Mouse (Mus musculus): ENCODE results near the gene Pdzd2.

The Pdzd2 gene

DNA sequence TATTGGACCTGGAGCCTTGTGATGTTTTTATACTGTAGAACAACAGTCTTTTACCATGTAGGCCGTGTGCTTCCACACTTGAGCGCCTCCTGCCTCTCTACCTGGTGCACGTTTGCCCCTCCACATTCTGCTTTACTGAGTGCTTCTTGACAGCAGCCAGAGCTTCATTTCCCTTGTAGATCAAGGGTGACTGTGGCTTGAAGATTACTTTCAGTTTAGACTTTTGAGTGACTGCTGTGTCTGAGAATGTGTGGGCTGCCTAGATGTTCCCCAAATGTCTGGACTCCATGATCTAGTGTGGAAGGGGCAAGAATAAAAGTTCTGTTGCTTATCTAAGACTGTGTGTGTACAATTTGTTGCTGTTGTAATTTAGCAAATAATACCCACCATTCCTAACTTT is 390.8 kb downstream of the Pdzd2 start:
- DNase-seq (ENCODE audit: low spot score) = peak; percentile 42

DNA sequence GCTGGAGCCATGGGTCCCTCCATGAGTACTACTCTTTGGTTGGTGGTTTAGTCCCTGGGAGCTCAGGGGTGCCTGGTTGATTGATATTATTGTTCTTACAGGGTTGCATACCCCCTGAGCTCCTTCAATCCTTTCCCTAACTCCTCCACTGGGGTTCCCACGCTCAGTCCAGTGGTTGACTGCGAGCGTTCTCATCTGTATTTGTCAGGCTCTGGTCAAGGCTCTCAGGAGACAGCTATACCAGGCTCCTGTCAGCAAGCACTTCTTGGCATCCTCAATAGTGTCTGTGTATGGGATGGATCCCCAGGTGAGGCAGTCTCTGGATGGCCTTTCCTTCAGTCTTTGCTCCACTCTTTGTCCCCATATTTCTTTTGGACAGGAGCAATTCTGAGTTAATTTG is 392.8 kb downstream of the Pdzd2 start:
- DNase-seq (ENCODE audit: low spot score) = no peak

DNA sequence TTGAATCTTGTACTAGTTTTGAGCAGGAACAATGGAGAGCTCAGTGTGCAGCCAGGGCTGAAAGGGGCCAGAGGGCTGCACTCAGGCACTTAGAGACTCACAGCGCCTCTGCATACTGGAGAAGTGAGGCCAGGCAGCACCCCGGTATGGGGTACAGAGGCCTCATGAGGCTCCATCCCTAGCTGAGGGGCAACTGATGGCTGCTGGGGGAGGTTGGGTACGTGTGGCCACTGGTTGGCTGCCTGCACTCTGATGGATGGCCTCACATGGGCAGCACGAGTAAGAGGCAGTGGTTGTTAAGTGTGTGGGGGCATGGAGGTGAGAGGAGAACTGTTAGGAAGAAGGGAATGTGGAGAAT is 398.3 kb downstream of the Pdzd2 start:
- no peak for DNase-seq (ENCODE audit: low spot score)

DNA sequence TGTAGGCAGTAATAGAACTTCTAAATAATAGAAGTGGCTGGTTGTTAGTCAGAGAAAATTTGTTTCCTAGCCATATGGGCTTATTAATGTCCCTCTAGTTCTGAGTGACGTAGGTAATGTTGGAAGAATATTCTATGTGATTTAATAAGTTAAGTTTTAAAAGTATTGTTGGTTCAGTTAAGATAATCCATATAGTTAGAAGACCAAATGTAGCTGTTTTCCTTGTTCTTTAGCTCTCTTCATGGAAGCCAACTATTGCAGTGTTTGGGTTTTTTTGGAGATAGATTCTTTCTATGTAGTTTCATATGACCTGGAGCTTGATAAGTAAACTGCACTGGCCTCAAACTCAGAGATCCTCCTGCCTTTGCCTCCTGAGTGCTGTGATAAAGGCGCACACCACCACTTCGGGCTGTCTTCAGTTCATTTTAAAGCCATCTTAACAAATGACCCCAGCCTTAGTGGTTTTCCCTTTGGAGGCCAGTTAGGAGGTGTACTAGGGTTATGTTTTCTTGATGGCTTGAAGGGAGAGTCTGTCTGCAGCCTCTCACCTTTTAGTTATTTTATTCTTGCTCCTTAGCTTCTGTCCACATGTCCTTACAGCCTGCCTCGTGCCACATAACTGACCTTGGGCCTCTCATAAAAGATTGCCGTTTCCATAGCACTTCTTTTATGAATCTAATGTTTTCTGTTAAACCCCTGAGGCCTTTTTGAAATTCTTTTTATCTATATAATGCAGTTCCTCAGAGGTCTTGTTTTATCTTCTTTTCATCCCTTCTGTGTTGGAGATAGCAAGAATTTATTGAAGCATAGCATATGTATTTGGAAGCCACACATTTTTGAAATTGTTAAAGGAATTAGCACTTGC is 399.0 kb downstream of the Pdzd2 start:
- DNase-seq (ENCODE audit: low spot score) = no peak

GRCm38 (mm10) chr15:12337779-12338137 is 402.0 kb downstream of the Pdzd2 start:
- no peak for DNase-seq (ENCODE audit: low spot score)

- no peak for DNase-seq (ENCODE audit: low spot score)
Measured at GRCm38 (mm10) chr15:12337030-12337778, 402.5 kb downstream of the Pdzd2 start.

DNA sequence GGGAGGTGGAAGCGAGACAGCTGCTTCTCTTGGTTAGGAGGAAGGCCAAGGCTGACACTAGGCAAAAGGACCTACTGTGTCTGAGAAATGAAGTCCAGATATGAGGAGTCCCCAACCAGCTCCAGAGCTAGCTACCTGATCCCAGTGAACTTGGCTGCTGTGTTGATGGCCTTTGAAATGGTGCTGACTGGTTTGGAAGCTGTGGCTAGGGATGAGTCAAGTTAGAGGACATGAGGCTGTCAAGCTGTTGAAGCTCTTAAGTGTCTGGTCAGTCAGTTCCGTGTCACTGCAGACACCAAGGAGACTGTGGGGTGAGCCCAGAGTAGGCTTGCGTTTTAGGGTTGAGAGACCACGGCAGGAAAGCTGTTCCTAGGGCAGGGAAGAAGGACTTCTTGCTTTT is 405.3 kb downstream of the Pdzd2 start:
- no peak for DNase-seq (ENCODE audit: low spot score)

DNA sequence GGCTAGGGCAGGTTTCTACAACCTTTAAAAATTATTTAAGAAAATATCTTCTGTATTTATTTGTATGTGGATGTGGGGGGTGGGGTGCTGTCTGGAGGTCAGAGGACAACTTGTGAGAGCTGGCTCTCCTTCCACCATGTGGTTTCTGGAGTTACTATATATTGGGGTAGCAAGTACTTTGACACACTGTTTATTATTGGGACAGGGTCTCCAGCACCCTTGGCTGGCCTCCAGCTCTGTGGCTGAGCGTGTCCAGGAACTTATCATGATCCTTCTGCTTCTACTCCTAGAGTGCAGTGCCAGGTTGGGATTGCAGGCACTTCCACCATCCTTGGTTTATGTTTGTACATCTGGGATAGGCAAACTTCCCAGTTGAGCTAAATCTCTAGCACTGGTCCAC is 408.4 kb downstream of the Pdzd2 start:
- DNase-seq (ENCODE audit: low spot score) = no peak

DNA sequence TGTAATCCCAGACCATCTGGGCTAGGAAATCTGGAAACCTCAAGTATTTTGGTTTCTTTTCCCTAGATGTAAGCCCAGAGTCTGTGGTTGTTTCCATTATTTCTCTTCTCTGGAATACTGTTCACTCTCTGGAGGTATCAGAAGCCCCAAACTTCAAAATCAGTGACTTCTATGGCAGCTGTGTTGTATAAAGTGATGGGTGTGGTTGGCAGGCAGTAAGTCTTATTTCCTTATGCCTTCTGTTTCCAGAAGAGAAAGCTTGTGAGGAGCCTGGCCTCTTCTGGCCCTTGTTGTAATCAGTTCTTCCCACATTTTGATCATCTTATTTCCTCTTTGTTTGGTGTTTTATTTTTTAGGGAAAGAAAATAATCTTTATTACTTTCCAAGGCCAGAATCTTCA is 408.8 kb downstream of the Pdzd2 start:
- DNase-seq (ENCODE audit: low spot score) = no peak

- no peak for DNase-seq (ENCODE audit: low spot score)
Measured at GRCm38 (mm10) chr15:12330389-12330788, 409.3 kb downstream of the Pdzd2 start.

DNA sequence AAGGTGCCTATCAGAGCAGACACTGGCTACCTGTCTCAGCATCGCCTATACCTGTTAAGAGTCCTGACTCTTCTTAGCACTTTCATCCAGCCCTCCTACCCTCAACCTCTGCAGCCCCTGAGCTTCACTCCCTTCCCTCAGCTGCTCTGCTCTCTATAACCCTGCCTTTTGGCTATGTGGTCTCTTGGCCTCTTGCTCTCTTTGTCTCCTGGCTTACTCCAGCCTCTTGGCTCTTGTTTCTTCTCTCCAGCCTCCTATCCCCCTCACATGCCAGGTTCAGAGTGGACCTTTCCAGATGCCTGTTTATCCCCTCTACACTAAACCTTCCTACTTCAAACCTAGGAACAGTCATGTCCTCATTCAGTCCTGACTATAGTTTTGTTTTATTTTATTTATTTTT is 415.4 kb downstream of the Pdzd2 start:
- DNase-seq (ENCODE audit: low spot score) = no peak

DNA sequence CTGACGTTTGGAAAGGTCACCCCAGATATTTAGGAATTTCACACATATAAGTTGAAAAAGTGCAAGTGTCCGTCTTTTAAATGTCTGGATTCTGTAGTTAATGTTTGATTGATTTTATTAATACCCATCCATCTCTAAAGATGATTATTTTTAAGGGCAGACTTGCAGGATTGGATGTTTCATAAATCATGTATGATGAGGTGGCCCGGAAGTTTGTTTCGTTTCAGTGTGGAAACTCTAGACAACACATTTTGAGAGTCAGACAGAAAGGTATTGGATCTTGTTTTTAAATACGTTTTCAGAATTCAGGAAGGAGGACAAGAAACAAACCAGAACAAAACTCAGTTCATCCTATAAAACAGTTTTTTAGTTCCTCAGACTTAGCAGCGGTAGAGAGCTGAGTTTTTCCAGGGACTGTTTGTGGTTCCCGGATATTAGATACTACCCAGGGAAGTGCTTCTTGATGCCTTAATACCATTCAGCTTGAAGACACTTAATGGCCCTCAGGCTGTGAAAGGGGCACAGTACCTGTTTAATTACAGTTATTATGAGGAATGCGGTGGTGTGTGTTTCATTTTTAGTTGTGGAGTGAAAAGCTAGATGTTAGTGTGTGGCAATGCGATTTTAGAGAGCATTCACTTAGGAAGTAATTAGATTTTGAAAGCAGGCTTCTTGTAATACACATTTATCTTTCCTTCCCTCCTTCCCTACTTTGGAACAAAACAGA is 416.9 kb downstream of the Pdzd2 start:
- DNase-seq (ENCODE audit: low spot score) = peak; percentile 44

- peak; percentile 63 for DNase-seq (ENCODE audit: low spot score)
Measured at GRCm38 (mm10) chr15:12321788-12322621, 417.7 kb downstream of the Pdzd2 start, which contains the start of gene 1810049J17Rik. Gene 1810049J17Rik, minus strand, starts transcription at chr15:12321899.

DNA sequence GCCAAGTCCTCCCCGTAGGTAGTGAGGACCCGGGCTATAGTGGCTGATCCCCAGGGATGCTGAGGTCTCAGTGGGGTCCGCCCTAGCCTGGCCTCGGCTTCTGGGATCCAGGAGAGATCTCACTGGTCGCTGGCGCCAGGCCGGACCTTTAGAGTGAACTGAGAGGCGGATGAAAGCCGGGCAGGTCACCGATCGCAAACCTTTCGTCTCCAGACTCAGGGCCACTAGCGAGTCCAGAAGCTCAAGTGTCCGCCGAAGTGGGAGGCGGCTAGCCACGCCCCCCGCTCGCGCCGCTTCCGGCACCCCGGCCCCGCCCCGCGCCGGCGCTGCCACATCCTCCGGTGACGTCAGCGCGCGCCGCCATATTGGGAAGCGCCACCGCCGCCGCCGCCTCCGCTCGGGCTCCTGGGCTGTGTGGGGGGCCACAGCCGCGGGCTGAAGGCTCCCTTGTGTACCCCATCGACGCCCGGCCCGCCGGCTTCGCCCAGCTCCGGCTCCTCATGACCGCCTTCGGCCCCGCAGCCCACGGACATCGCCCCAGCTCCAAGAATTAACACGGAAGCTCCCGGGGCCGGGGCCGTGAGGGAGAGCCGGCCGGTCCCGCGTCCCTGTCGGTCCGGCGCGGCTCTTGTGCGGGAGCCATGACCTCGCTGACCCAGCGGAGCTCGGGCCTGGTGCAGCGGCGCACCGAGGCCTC is 418.5 kb downstream of the Pdzd2 start, which contains the start of gene Golph3:
Gene Golph3 (plus strand): TSS at position 360 of the 697 bp plus-strand sequence.
- peak; percentile 94 for DNase-seq (ENCODE audit: low spot score)

DNA sequence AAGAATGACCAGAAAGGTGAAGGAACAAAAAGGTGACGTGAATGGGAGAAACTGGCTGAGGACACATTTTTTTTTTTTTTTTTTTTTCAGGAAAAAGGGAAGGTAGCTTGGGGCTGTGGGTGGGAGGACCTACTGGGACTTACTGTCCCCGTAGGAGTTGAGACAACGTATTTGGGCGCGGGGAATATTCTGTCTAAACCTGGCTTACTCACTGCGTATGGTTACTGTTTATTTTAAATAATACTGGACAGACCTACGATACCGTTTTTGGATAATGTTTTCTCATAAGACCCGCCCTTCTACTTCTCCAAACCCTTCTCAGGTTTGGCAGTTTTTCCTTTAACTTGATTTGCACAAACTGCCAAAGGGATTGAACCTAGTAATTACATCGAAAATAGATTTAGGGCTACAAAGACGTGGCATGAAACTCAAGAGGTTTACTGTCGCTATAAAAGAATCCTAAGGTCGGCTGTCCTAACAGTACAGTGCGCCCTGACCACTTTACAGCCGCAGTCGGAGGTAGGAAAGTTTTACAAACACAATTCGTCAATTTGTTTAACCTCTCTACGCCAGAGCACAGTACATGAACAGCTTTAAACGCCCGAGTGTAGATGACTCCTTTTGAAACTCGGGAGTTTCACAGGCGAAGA is 419.2 kb downstream of the Pdzd2 start:
- no peak for DNase-seq (ENCODE audit: low spot score)

GRCm38 (mm10) chr15:12319889-12320288 is 419.8 kb downstream of the Pdzd2 start:
- DNase-seq (ENCODE audit: low spot score) = no peak

DNA sequence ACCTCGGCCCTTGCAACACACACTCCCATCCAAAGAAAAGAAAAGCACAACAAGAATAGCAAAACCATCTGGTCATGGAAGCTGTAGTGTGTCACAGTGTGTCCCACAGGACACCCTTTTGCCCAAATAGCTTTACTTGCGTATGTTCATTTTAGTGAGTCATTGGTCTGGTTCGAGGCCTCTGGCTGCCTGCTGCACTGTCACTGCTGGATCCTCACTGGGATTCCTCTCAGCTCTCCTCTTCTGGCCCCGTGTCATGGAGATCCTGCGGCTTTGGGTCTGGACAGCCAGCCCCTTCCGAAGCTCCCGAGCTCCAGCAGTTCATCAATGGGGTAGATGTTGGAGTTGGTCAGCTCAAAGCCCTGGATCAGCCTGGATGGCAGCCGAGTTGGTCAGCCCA is 421.3 kb downstream of the Pdzd2 start:
- DNase-seq (ENCODE audit: low spot score) = peak; percentile 46

- no peak for DNase-seq (ENCODE audit: low spot score)
Measured at GRCm38 (mm10) chr15:12317290-12317689, 422.4 kb downstream of the Pdzd2 start.

DNA sequence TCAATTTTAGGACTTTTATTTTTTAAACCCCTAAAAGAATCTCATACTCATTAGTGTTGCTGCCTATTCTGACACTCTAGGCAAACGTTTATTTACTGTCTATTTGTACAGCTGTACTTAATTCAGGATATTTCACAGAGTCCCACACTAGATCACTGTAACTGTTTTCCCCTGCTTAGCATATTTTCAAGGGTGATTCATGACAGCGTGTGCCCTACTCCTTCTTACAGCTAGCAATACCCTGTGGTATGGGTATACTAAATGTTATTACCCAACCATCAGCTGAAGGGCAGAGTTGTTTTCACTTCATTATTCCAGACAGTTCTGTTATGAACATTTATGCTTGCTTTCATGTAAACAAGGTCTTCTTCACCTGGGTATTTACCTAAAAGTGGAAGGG is 423.7 kb downstream of the Pdzd2 start:
- no peak for DNase-seq (ENCODE audit: low spot score)

- no peak for DNase-seq (ENCODE audit: low spot score)
Measured at GRCm38 (mm10) chr15:12314584-12314983, 425.1 kb downstream of the Pdzd2 start.

DNA sequence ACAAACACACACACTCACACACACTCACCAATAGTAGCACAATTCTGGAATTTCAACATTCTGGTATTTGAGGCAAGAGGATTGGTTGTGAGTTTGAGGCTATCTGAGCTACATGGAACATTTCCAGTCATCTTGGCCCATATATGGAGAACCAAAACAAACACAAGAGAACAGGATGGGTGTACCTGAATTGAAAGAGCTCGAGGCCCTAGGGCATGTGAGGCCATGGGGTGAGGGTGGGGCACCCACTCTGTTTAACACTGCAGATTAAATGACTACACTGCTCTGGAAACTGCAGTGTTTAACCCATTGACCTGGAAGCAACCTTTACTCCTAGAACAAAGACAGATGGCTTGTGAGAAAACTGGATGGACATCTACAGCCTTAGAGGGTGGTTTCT is 426.5 kb downstream of the Pdzd2 start:
- no peak for DNase-seq (ENCODE audit: low spot score)
